Mouse (Mus musculus) MEL (cell line): Measurements from ENCODE around the gene Tars. TPM values are rescaled to one million over a fixed set of nuclear protein-coding genes. Genes with fewer than 3 reads are reported as not detected.

Experiments used
- DNase-seq: peaks from one replicate; pipeline ENCODE4 v3.0.0; 2011; ENCODE audit warnings: low read depth, low spot score
- H3K27ac ChIP-seq: 2 replicates; pipeline ENCODE4 v1.5.1; 2012; ENCODE audit warnings: low read depth, mild to moderate bottlenecking, control low read depth, low read length, moderate library complexity; ENCODE audit not compliant: control insufficient read depth
- H3K27me3 ChIP-seq, 2 experiments: fragments of 150-350 bp in 1 of 2; sonication (generic) in 1 of 2; 2 replicates each; pipeline ENCODE4 v1.6.1; 2012; ENCODE audit warnings: low read length in 2 of 2, mild to moderate bottlenecking in 2 of 2, improper control_type of control experiment in 1 of 2, moderate library complexity in 1 of 2; ENCODE audit not compliant: insufficient read depth in 2 of 2, control insufficient read depth in 1 of 2
- H3K36me3 ChIP-seq, 2 experiments: 2 replicates each; pipeline ENCODE4 v1.6.1; 2012 to 2014; ENCODE audit warnings: low read length in 2 of 2, improper control_type of control experiment in 1 of 2, inconsistent platforms in 1 of 2, mild to moderate bottlenecking in 1 of 2; ENCODE audit not compliant: insufficient read depth in 2 of 2, control insufficient read depth in 1 of 2
- H3K4me1 ChIP-seq, 2 experiments: fragments of 150-350 bp in 1 of 2; sonication (generic) in 1 of 2; 2 replicates each; pipeline ENCODE4 v1.6.1; 2012; ENCODE audit warnings: low read length in 2 of 2, improper control_type of control experiment in 1 of 2, mild to moderate bottlenecking in 1 of 2; ENCODE audit not compliant: insufficient read depth in 2 of 2, control insufficient read depth in 1 of 2
- H3K4me3 ChIP-seq, 2 experiments: fragments of 150-350 bp in 1 of 2; sonication (generic) in 1 of 2; 2 replicates each; pipeline ENCODE4 v1.5.1; 2012; ENCODE audit warnings: low read depth in 2 of 2, low read length in 2 of 2, mild to moderate bottlenecking in 2 of 2, moderate library complexity in 2 of 2, control low read depth in 1 of 2, improper control_type of control experiment in 1 of 2; ENCODE audit not compliant: control insufficient read depth in 1 of 2, insufficient read depth in 1 of 2
- H3K79me2 ChIP-seq: 2 replicates; pipeline ENCODE4 v1.6.1; 2012; ENCODE audit warnings: mild to moderate bottlenecking, low read length, moderate library complexity; ENCODE audit not compliant: control insufficient read depth, poor library complexity, insufficient read depth
- H3K9ac ChIP-seq: 2 replicates; pipeline ENCODE4 v1.6.1; 2012; ENCODE audit warnings: low read depth, mild to moderate bottlenecking, control low read depth, low read length, moderate library complexity; ENCODE audit not compliant: control insufficient read depth, poor library complexity, severe bottlenecking
- H3K9me3 ChIP-seq: fragments of 150-350 bp; sonication (generic); replicated peaks from 2 replicates; pipeline ENCODE4 v1.6.1; 2012; ENCODE audit warnings: mild to moderate bottlenecking, low read length, improper control_type of control experiment, moderate library complexity; ENCODE audit not compliant: insufficient read depth
- CTCF ChIP-seq, 3 experiments: IDR thresholded peaks in 2 of 3; conservative IDR thresholded peaks in 1 of 3; 2 replicates each; pipeline ENCODE4 v1.5.1; 2011 to 2012; ENCODE audit warnings: low read length in 3 of 3, low read depth in 2 of 3, mild to moderate bottlenecking in 2 of 3, improper control_type of control experiment in 1 of 3, inconsistent platforms in 1 of 3, mixed read lengths in 1 of 3, moderate library complexity in 1 of 3; ENCODE audit not compliant: control insufficient read depth in 1 of 3, insufficient read depth in 1 of 3, poor library complexity in 1 of 3, severe bottlenecking in 1 of 3
- E2F4 ChIP-seq: IDR thresholded peaks from 2 replicates; pipeline ENCODE4 v1.6.1; 2011; ENCODE audit warnings: low read depth, low read length, improper control_type of control experiment, borderline replicate concordance
- MAX ChIP-seq: IDR thresholded peaks from 2 replicates; pipeline ENCODE4 v1.6.1; 2011; ENCODE audit warnings: low read length, improper control_type of control experiment
- MEF2A ChIP-seq: IDR thresholded peaks from 2 replicates; pipeline ENCODE4 v1.6.1; 2014; ENCODE audit warnings: low read depth, mild to moderate bottlenecking, inconsistent platforms, low read length, improper control_type of control experiment; ENCODE audit not compliant: poor library complexity, insufficient replicate concordance, severe bottlenecking; ENCODE audit errors: extremely low read depth
- POLR2A ChIP-seq, 2 experiments: IDR thresholded peaks; 2 replicates each; pipeline ENCODE4 v1.6.1; 2011 to 2012; ENCODE audit warnings: low read length in 2 of 2, mild to moderate bottlenecking in 2 of 2, control low read depth in 1 of 2, improper control_type of control experiment in 1 of 2, low read depth in 1 of 2, moderate library complexity in 1 of 2; ENCODE audit not compliant: control insufficient read depth in 1 of 2, insufficient read depth in 1 of 2, poor library complexity in 1 of 2
- POLR2AphosphoS2 ChIP-seq: IDR thresholded peaks from 2 replicates; pipeline ENCODE4 v1.6.1; 2011; ENCODE audit warnings: low read length, improper control_type of control experiment
- POLR2AphosphoS5 ChIP-seq: IDR thresholded peaks from 2 replicates; pipeline ENCODE4 v1.6.1; 2012; ENCODE audit warnings: low read depth, borderline replicate concordance, mild to moderate bottlenecking, inconsistent platforms, low read length, moderate library complexity, mixed read lengths
- RAD21 ChIP-seq: IDR thresholded peaks from 2 replicates; pipeline ENCODE4 v1.6.1; 2011; ENCODE audit warnings: mild to moderate bottlenecking, low read depth, low read length, improper control_type of control experiment
- RCOR1 ChIP-seq: IDR thresholded peaks from 2 replicates; pipeline ENCODE4 v1.6.1; 2012; ENCODE audit warnings: low read depth, mild to moderate bottlenecking, inconsistent platforms, low read length, improper control_type of control experiment
- SIN3A ChIP-seq: IDR thresholded peaks from 2 replicates; pipeline ENCODE4 v1.6.1; 2012; ENCODE audit warnings: low read length, improper control_type of control experiment, inconsistent platforms
- TBP ChIP-seq: IDR thresholded peaks from 2 replicates; pipeline ENCODE4 v1.8.0; 2011; ENCODE audit warnings: low read depth, low read length, improper control_type of control experiment
- TCF12 ChIP-seq: IDR thresholded peaks from 2 replicates; pipeline ENCODE4 v1.6.1; 2014; ENCODE audit warnings: low read depth, mild to moderate bottlenecking, inconsistent platforms, low read length, improper control_type of control experiment, moderate library complexity
- UBTF ChIP-seq: IDR thresholded peaks from 2 replicates; pipeline ENCODE4 v1.6.1; 2012; ENCODE audit warnings: low read depth, mild to moderate bottlenecking, inconsistent platforms, low read length, improper control_type of control experiment, moderate library complexity, borderline replicate concordance; ENCODE audit not compliant: insufficient read depth
- USF2 ChIP-seq, 2 experiments: IDR thresholded peaks; 2 replicates each; pipeline ENCODE4 v1.6.1; 2011 to 2012; ENCODE audit warnings: improper control_type of control experiment in 2 of 2, low read length in 2 of 2, borderline replicate concordance in 1 of 2, inconsistent platforms in 1 of 2, low read depth in 1 of 2, mild to moderate bottlenecking in 1 of 2; ENCODE audit not compliant: insufficient read depth in 1 of 2
- ZC3H11A ChIP-seq: IDR thresholded peaks from 2 replicates; pipeline ENCODE4 v1.6.1; 2012; ENCODE audit warnings: low read depth, mild to moderate bottlenecking, inconsistent platforms, low read length, improper control_type of control experiment
- ZNF384 ChIP-seq: IDR thresholded peaks from 2 replicates; pipeline ENCODE4 v1.6.1; 2012; ENCODE audit warnings: low read depth, mild to moderate bottlenecking, inconsistent platforms, low read length, improper control_type of control experiment
- polyA plus RNA-seq, 2 experiments: library from polyadenylated mRNA; stranded (reverse) in 1 of 2; unstranded in 1 of 2; fragments of >175 nt in 1 of 2; fragments of >200 nt in 1 of 2; gene quantifications; 2 replicates each; pipeline versions ENCODE4 v1.2.1 to v1.2.4; 2012; ENCODE audit warnings: low replicate concordance in 2 of 2, low read depth in 1 of 2; ENCODE audit not compliant: insufficient read length in 2 of 2, insufficient read depth in 1 of 2, missing spikeins in 1 of 2
- total RNA-seq: library from RNA; depleted of rRNA; stranded (reverse); fragments of 300-350 nt; gene quantifications from 2 replicates; pipeline ENCODE4 v1.2.3, GENCODE M21; 2012

Gene Tars
- total and polyA plus RNA-seq, 3 experiments: 89.0 to 1,064 (median 174) TPM

- TF ChIP-seq TCF12 (no peak), MAX (no peak), MEF2A (no peak)
- TF ChIP-seq, all 39 proteins: peak for 0
- H3K9ac ChIP-seq: no peak overlapping the region
- no peak for DNase-seq
Observed at GRCm38 (mm10) chr15:11369572-11369971, 29.9 kb downstream of the Tars start.

GRCm38 (mm10) chr15:11364795-11365194 is 34.7 kb downstream of the Tars start:
- Histone ChIP-seq H3K27ac (no peak overlapping the region), H3K79me2 (no peaks in the 10 kb centered on the region), H3K27me3 (no peaks in the 10 kb centered on the region; a peak in 1 of 4 replicates), H3K4me1 (no peaks in the 10 kb centered on the region), H3K36me3 (no peaks in the 10 kb centered on the region), H3K9me3 (no peaks in the 10 kb centered on the region), H3K4me3 (no peak overlapping the region), H3K9ac (no peak overlapping the region)
- TF ChIP-seq RAD21: no peak
- no peak for TF ChIP-seq E2F4
- no peak for TF ChIP-seq POLR2AphosphoS2
- no peak for TF ChIP-seq TCF12
- TF ChIP-seq SIN3A: no peak
- no peak for TF ChIP-seq UBTF
- TF ChIP-seq ZNF384: no peak
- no peak for TF ChIP-seq TBP
- TF ChIP-seq CTCF (IDR thresholded peaks at IDR 0.05 in 2 of 3, conservative IDR thresholded peaks at IDR 0.05 in 1 of 3; ENCODE audit: control insufficient read depth in 1 of 3, insufficient read depth in 1 of 3, low read depth in 2 of 3, low read length in 3 of 3, poor library complexity in 1 of 3, severe bottlenecking in 1 of 3): no peak
- no peak for TF ChIP-seq POLR2A (IDR thresholded peaks at IDR 0.05; ENCODE audit: control insufficient read depth in 1 of 2, insufficient read depth in 1 of 2, low read depth in 1 of 2, low read length in 2 of 2, poor library complexity in 1 of 2)
- TF ChIP-seq POLR2AphosphoS5: no peak
- TF ChIP-seq MAX: no peak
- TF ChIP-seq RCOR1: no peak
- no peak for TF ChIP-seq USF2 (IDR thresholded peaks at IDR 0.05; ENCODE audit: borderline replicate concordance in 1 of 2, insufficient read depth in 1 of 2, low read depth in 1 of 2, low read length in 2 of 2)
- no peak for TF ChIP-seq ZC3H11A
- TF ChIP-seq MEF2A: no peak
- DNase-seq: no peak

More at GRCm38 (mm10) chr15:11369572-11369971, 29.9 kb downstream of the Tars start:
- H3K36me3 ChIP-seq: no peaks in the 10 kb centered on the region
- H3K27ac ChIP-seq: no peak overlapping the region
- no peaks in the 10 kb centered on the region for H3K79me2 ChIP-seq
- no peaks in the 10 kb centered on the region for H3K4me1 ChIP-seq
- no peak overlapping the region for H3K4me3 ChIP-seq
- no peaks in the 10 kb centered on the region for H3K9me3 ChIP-seq
- no peaks in the 10 kb centered on the region; a peak in 1 of 4 replicates for H3K27me3 ChIP-seq
